Mouse (Mus musculus) heart, adult 18-20 months (tissue): ENCODE measurements around the gene Igfbp2. TPM values are rescaled to one million over a fixed set of nuclear protein-coding genes. Genes with fewer than 3 reads are reported as not detected.
A peak's percentile ranks its signal among the peaks of the same experiment; 100 is the strongest.

Source experiments
- DNase-seq, 2 experiments: peaks; one replicate each; pipeline ENCODE4 v3.0.0; 2021 to 2022; ENCODE audit warnings: mixed read lengths in 1 of 2
- total RNA-seq, 2 experiments: library from RNA; stranded (reverse); gene quantifications; 2 replicates each; pipeline ENCODE4 v1.2.3; 2021

The Igfbp2 gene
- total RNA-seq, 2 experiments from 2014 or later = 0.37 to 0.51 TPM

GRCm38 (mm10) chr1:72855729-72856128 lies 31.4 kb downstream of the Igfbp2 start:
- DNase-seq = no peak

- no peak for DNase-seq
Measured at GRCm38 (mm10) chr1:72856209-72856909, 32.1 kb downstream of the Igfbp2 start.

- DNase-seq = no peak
Measured at GRCm38 (mm10) chr1:72857142-72857541, 32.8 kb downstream of the Igfbp2 start.

GRCm38 (mm10) chr1:72857631-72858030 lies 33.3 kb downstream of the Igfbp2 start:
- no peak for DNase-seq

GRCm38 (mm10) chr1:72858286-72858685 lies 34.0 kb downstream of the Igfbp2 start:
- no peak for DNase-seq

GRCm38 (mm10) chr1:72858874-72859273 lies 34.6 kb downstream of the Igfbp2 start:
- DNase-seq = no peak

- no peak for DNase-seq
Measured at GRCm38 (mm10) chr1:72859963-72860362, 35.7 kb downstream of the Igfbp2 start.

GRCm38 (mm10) chr1:72860502-72860901 lies 36.2 kb downstream of the Igfbp2 start:
- no peak for DNase-seq

GRCm38 (mm10) chr1:72861702-72862101 lies 37.4 kb downstream of the Igfbp2 start:
- no peak for DNase-seq

- DNase-seq = no peak
Measured at GRCm38 (mm10) chr1:72862248-72862647, 37.9 kb downstream of the Igfbp2 start.

- no peak for DNase-seq
Measured at GRCm38 (mm10) chr1:72863692-72864091, 39.4 kb downstream of the Igfbp2 start.

GRCm38 (mm10) chr1:72864272-72864671 lies 40.0 kb downstream of the Igfbp2 start:
- no peak for DNase-seq

- DNase-seq = peak; percentile 65 to 88
Measured at GRCm38 (mm10) chr1:72865900-72866299, 41.6 kb downstream of the Igfbp2 start.

GRCm38 (mm10) chr1:72866417-72866816 lies 42.1 kb downstream of the Igfbp2 start:
- DNase-seq = no peak

GRCm38 (mm10) chr1:72867346-72867745 lies 43.0 kb downstream of the Igfbp2 start:
- peak in 1 of 2 experiments; percentile 41 for DNase-seq

- no peak for DNase-seq
Measured at GRCm38 (mm10) chr1:72868429-72869215, 44.3 kb downstream of the Igfbp2 start.

- DNase-seq = no peak
Measured at GRCm38 (mm10) chr1:72869275-72869674, 45.0 kb downstream of the Igfbp2 start.

- peak; percentile 81 to 86 for DNase-seq
Measured at GRCm38 (mm10) chr1:72869681-72870614, 45.6 kb downstream of the Igfbp2 start.

GRCm38 (mm10) chr1:72870615-72871336 lies 46.5 kb downstream of the Igfbp2 start:
- peak; percentile 88 to 93 for DNase-seq

GRCm38 (mm10) chr1:72871337-72871696 lies 47.0 kb downstream of the Igfbp2 start:
- DNase-seq = no peak

- DNase-seq = peak; percentile 55 to 63
Measured at GRCm38 (mm10) chr1:72871697-72872411, 47.6 kb downstream of the Igfbp2 start.
